Mouse (Mus musculus) liver, adult (tissue): ENCODE measurements around the gene Epm2aip1.

Source experiments
- GATA4 ChIP-seq: IDR thresholded peaks from 2 replicates; pipeline ENCODE4 v1.6.1; 2014; ENCODE audit warnings: mild to moderate bottlenecking, low read length; ENCODE audit not compliant: insufficient replicate concordance

The Epm2aip1 gene

DNA sequence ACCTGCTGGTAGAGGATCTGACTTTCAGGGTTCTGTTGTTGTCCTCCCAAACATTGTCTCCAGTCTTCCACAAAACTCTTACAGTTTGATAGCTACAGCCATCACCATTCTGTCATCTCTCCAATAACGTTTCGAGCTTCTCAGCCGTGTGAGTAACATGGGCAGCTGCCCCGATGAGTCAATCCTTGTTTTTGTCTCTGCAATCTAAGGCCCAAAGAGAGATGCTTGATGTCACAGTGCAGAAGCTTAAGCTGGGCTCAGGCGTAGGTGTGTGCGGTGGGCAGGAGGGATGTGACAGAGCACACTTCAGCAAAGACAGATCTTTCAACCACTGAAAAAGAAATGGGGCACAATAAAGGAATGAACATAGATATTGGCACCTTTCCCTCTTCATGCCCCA lies 32.3 kb downstream of the Epm2aip1 start:
- TF ChIP-seq GATA4 = no peak

GRCm38 (mm10) chr9:111306142-111306541 lies 34.4 kb downstream of the Epm2aip1 start:
- no peak for TF ChIP-seq GATA4

DNA sequence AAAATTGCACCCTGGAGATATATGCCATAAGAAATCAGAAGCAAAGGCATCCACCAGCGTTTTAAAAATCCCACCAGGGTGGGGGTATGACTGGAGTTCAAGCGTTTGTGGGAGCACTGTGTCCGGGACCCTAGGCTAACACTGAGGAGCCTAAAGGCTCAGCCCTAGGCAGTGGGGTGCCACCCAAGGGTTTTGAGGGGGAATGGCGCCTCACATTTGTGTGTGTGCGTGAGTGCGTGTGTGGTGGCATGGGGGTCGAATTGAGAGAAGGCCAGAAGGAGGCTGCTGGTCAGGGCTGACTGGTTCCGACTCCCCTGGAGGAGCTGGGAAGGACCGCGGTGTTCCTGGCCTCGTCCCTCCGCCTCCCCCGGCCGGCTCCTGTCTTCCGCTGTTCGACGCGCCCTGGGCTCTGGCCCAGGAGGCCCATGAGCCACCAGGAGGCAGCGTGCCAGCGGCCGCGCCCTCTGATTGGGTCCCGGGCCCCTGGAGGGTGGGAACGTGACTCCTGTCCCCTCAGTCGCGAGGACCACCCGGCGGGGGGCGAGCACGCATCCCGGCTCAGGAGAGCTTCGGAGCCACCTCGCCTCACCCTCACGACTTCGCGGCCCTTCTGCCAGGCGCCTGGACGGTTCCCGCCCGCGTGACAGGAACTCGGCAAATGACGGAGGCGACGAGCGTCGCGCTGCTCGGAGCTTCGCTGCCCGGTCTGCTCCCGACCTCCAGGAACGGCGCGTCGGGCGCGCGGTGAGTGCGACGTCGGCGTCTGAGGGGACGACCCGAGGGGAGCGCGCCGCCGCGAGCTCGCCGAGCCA lies 39.5 kb downstream of the Epm2aip1 start, which contains the start of gene Trank1:
TSS of gene Trank1 (plus strand) at position 709 of the 812 bp plus-strand sequence.
- TF ChIP-seq GATA4 = no peak

GRCm38 (mm10) chr9:111311843-111312441 lies 40.2 kb downstream of the Epm2aip1 start:
- TF ChIP-seq GATA4 = no peak

DNA sequence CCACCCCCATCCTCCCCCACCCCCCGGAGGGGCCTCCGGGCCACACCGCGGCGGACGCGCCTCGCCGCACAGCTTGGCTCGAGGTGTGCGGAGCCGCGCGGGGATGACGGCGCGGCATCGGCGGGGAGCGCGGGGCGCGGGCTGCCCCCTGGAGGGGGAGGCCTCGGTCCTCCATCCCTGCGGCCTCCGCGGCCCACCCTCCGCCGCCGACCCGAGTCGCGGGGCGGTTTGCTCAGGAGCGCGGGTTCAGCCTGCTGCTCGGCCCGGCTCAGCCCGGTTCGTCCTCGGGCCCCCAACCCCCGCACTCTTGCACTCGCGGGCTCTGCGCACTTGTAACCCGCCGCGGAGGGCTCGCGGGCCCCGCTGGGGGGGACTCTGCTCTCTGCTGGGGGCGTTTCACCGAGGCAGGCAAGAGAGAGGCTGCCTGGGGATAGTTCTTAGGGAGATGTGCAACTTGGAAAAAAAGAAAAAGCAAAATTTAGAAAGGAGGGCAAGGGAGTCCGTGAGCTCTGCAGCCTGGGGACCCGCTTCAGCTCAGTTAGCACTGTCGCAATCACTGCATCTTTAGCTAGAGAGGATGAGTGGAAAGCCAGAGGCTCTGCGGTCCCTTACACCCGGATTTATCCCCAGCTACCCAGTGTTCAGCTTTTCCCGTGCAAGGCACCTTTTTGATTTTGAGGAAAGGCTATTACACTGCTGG lies 40.9 kb downstream of the Epm2aip1 start:
- TF ChIP-seq GATA4 = no peak

DNA sequence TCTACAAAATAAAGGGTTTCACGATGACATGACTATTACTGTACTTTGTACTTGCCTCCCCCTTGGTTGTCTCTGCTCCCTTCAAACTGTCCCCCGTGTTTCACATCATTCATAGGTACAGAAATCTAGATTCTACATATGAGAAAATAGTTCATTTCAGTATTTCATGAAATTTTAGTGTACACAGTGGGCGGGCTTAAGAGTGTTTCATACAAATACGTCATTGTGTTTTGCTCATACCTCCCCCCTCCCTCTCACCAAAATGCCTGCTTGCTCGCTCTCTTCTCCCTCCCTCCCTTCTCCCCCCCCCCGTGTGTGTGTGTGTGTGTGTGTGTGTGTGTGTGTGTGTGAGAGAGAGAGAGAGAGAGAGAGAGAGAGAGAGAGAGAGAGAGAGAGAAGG lies 41.6 kb downstream of the Epm2aip1 start:
- TF ChIP-seq GATA4 = no peak

DNA sequence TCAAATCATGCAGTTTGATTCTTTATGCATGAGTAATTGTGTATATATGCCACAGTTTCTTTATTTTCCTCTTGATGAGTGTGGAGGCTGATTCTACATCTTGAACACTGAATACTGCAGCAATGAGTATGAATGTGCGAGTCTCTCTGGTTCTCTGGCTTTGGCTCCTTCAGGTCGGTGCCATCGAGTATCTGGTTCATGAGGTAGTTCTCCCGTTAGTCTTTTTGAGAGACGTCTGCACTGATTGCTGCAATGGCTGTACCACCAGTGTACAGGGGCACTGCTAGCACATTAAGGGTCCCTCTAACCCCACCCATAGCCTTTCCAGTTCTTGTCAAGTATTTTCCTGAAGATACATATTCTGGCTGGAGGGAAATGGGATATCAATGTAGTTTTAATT lies 42.1 kb downstream of the Epm2aip1 start:
- no peak for TF ChIP-seq GATA4

GRCm38 (mm10) chr9:111314219-111314618 lies 42.5 kb downstream of the Epm2aip1 start:
- TF ChIP-seq GATA4 = no peak

GRCm38 (mm10) chr9:111320912-111321311 lies 49.2 kb downstream of the Epm2aip1 start:
- no peak for TF ChIP-seq GATA4

DNA sequence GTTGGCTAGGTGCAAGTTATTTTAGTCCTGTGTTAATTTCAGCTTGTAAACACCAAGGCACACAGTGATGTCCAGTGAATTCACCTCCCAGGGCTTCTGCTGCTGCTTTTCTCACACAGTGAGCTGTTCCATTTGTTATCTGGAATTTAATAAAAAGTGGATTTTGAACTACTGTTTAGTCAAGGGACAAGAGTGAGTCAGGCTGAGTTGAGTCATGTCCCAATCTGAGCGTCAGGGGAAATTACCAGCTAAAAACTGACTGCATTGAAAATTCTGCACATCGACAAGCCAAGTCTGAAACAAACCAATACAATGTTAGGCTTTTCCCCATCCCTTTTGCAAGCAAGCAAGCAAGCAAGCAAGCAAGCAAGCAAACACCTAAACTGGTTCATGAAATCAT lies 53.2 kb downstream of the Epm2aip1 start:
- TF ChIP-seq GATA4 = no peak
